Mouse (Mus musculus): Measurements from ENCODE around the gene Vill.

Gene Vill

GRCm38 (mm10) chr9:119080040-119080675 is 27.6 kb downstream of the Vill start:
- no peak for DNase-seq (ENCODE audit: low spot score)

- DNase-seq (ENCODE audit: low spot score), result no peak
These were observed 29.5 kb downstream of the Vill start for GRCm38 (mm10) chr9:119082039-119082438.

- no peak for DNase-seq (ENCODE audit: low spot score)
These were observed 30.3 kb downstream of the Vill start for GRCm38 (mm10) chr9:119082656-119083430.

GRCm38 (mm10) chr9:119083966-119084365 is 31.4 kb downstream of the Vill start:
- no peak for DNase-seq (ENCODE audit: low spot score)

GRCm38 (mm10) chr9:119086451-119086850 is 33.9 kb downstream of the Vill start:
- DNase-seq (ENCODE audit: low spot score), result no peak

- DNase-seq (ENCODE audit: low spot score), result no peak
These were observed 34.7 kb downstream of the Vill start for GRCm38 (mm10) chr9:119087309-119087708.

- peak; percentile 96 for DNase-seq (ENCODE audit: low spot score)
These were observed 35.7 kb downstream of the Vill start for GRCm38 (mm10) chr9:119088148-119088801.

GRCm38 (mm10) chr9:119089437-119089836 is 36.9 kb downstream of the Vill start:
- DNase-seq (ENCODE audit: low spot score), result no peak

GRCm38 (mm10) chr9:119090462-119090861 is 37.9 kb downstream of the Vill start:
- DNase-seq (ENCODE audit: low spot score), result no peak

- DNase-seq (ENCODE audit: low spot score), result no peak
These were observed 39.2 kb downstream of the Vill start for GRCm38 (mm10) chr9:119091581-119092310.

GRCm38 (mm10) chr9:119092473-119093418 is 40.2 kb downstream of the Vill start:
- no peak for DNase-seq (ENCODE audit: low spot score)

- DNase-seq (ENCODE audit: low spot score), result peak; percentile 90
These were observed 41.1 kb downstream of the Vill start, which contains the start of gene Plcd1 for GRCm38 (mm10) chr9:119093419-119094295. Gene Plcd1 (minus strand): TSS chr9:119093502.

GRCm38 (mm10) chr9:119094462-119095109 is 42.0 kb downstream of the Vill start:
- DNase-seq (ENCODE audit: low spot score), result no peak

- DNase-seq (ENCODE audit: low spot score), result no peak
These were observed 47.8 kb downstream of the Vill start for GRCm38 (mm10) chr9:119100177-119100898.

GRCm38 (mm10) chr9:119101992-119102782 is 49.6 kb downstream of the Vill start, which contains the start of gene Dlec1:
Gene Dlec1 (plus strand): TSS chr9:119102478.
- peak; percentile 64 for DNase-seq (ENCODE audit: low spot score)

GRCm38 (mm10) chr9:119102783-119103113 is 50.2 kb downstream of the Vill start:
- DNase-seq (ENCODE audit: low spot score), result no peak

- no peak for DNase-seq (ENCODE audit: low spot score)
These were observed 55.0 kb downstream of the Vill start for GRCm38 (mm10) chr9:119107566-119107965.

Data from ovary, postnatal 36 days (tissue).